Mouse (Mus musculus) hindbrain, embryonic 13.5 days (tissue): ENCODE data around the gene Ctso. TPM values are rescaled to one million over a fixed set of nuclear protein-coding genes. Genes with fewer than 3 reads are reported as not detected.

Experiments used
- ATAC-seq: fragments of 200-750 bp; cut with Nextera tagmentation; 2 replicates; pipeline ENCODE4 v1.8.0; 2017; ENCODE audit warnings: moderate TSS enrichment; ENCODE audit not compliant: low FRiP score
- H3K27ac ChIP-seq: fragments of 300-500 bp; sonication (generic); 2 replicates; pipeline ENCODE4 v1.5.1; 2015; ENCODE audit warnings: inconsistent platforms, mild to moderate bottlenecking, moderate library complexity
- H3K27me3 ChIP-seq: fragments of 300-500 bp; sonication (generic); 2 replicates; pipeline ENCODE4 v1.6.1; 2015; ENCODE audit warnings: mild to moderate bottlenecking, inconsistent platforms
- H3K36me3 ChIP-seq: fragments of 300-500 bp; sonication (generic); 2 replicates; pipeline ENCODE4 v1.6.1; 2015; ENCODE audit warnings: mild to moderate bottlenecking, inconsistent platforms
- H3K4me1 ChIP-seq: fragments of 300-500 bp; sonication (generic); replicated peaks from 2 replicates; pipeline ENCODE4 v1.6.1; 2015; ENCODE audit warnings: inconsistent platforms
- H3K4me2 ChIP-seq: fragments of 300-500 bp; sonication (generic); 2 replicates; pipeline ENCODE4 v1.6.1; 2015; ENCODE audit warnings: inconsistent platforms, mild to moderate bottlenecking, moderate library complexity
- H3K4me3 ChIP-seq: fragments of 300-500 bp; sonication (generic); 2 replicates; pipeline ENCODE4 v1.5.1; 2015; ENCODE audit warnings: mild to moderate bottlenecking, inconsistent platforms
- H3K9ac ChIP-seq: fragments of 300-500 bp; sonication (generic); 2 replicates; pipeline ENCODE4 v1.6.1; 2015; ENCODE audit warnings: mild to moderate bottlenecking, inconsistent platforms
- H3K9me3 ChIP-seq: fragments of 300-500 bp; sonication (generic); 2 replicates; pipeline ENCODE4 v1.6.1; 2016; ENCODE audit warnings: inconsistent platforms
- WGBS: fragments of 180-500 bp; shearing (Covaris S2); methylation state at CpG from one replicate; pipeline ENCODE4 v1.1.7; 2015; 5-methylcytosine and 5-hydroxymethylcytosine counted together
- polyA plus RNA-seq: library from polyadenylated mRNA; unstranded; fragments of >200 nt; fragmentation: Nextera tagmentation; extraction: Ambion mirVana; gene quantifications from 2 replicates; pipeline ENCODE4 v1.2.1, GENCODE M21; 2015

The Ctso gene
- polyA plus RNA-seq, 1 experiment from 2014 or later = 10.6 TPM

DNA sequence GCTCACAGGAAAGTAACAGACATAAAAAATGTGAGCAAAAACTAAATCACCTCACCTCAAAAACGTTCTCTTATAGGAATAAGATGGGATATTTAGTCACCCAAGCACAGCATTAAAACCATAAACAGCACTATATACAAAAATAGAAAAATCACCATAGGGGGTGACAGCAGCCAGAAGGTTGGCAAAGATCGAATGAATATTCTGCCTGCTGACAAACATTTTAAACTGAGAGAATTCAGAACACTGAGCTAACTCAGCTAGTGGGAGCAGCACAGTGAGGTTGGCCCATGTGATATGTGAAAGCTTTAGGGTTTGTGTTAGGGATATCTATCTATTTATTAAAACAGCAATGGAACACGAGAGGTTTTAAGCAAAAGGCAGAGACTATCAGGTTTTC, 32.2 kb downstream of the Ctso start:
- Histone ChIP-seq H3K4me2 (no peak overlapping the region), H3K36me3 (no peaks in the 10 kb centered on the region), H3K27ac (no peak overlapping the region), H3K4me1 (no peaks in the 10 kb centered on the region), H3K27me3 (no peaks in the 10 kb centered on the region), H3K9ac (no peak overlapping the region), H3K4me3 (no peak overlapping the region), H3K9me3 (no peaks in the 10 kb centered on the region)
- 76% methylated on average over 3 of the region's 3 CpGs for WGBS
- no peak for ATAC-seq

DNA sequence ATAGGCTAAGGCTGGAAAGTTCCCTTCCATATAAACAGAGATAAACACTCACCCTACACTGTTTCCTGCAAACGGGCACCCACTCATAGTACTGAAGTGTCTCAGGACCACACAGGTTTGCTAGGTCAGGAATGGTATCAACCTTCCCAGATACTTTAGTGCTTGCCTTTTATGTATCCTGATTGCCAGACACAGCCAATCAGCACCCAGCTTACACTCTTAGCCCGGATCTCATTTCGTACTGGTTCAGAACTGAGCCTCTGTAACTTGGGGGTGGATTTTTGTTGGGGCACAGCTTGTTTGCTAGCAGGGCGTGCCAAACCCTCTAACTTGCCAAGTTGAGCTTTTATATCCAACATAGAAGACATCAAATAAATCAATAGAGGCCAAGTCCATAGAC, 43.2 kb downstream of the Ctso start:
- WGBS = 87% methylated on average over 4 of the region's 4 CpGs
- no peaks in the 10 kb centered on the region for H3K27me3 ChIP-seq
- ATAC-seq = no peak
- no peak overlapping the region for H3K4me3 ChIP-seq
- H3K27ac ChIP-seq = no peak overlapping the region
- no peak overlapping the region for H3K9ac ChIP-seq
- no peaks in the 10 kb centered on the region for H3K4me1 ChIP-seq
- no peaks in the 10 kb centered on the region for H3K9me3 ChIP-seq
- H3K36me3 ChIP-seq = no peaks in the 10 kb centered on the region
- no peak overlapping the region for H3K4me2 ChIP-seq

DNA sequence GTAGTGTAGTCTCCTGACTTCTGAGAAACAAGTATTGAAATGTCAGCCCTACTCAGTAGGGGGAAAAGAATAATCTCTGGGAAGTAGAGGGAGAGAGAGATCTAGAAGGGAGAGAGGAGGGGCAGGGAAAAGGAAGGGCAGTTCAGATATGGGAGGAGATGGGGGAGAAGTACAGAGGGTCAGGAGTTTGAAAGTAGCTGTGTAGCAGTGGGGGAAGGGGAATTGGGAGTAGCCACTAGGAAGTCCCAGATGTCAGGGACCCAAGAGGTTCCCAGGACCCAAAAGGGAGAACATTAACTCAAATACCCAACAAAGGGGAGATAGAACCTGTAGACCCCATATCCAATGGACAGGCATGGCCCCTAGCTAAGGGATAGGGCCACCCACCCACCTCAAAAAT, 43.7 kb downstream of the Ctso start, which contains the start of gene Tdo2:
Tdo2 (minus strand) TSS at position 101 of the 400 bp plus-strand sequence.
- no peak within 1 kb of the TSS for H3K9ac ChIP-seq
- no peak within 1 kb of the TSS for H3K4me3 ChIP-seq

DNA sequence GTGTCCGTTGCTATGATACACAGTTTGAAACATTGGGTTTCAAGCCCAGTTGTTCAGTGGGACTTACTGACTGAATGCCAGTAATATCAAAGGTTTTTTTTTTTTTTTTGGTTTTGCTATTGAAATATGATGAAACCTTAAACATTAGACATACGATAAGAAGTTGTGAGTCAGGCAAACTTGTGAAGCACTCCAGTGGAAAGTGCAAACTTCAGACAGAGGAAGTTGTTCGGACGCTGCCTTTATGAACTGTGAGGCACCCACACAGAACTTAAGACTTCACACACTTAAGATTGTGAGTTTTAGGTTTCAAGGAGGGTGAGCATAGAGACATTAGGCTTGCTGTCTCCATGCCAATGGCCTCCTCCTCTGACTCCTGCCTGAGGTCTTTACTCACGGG, 49.2 kb downstream of the Ctso start:
- WGBS = 95% methylated on average over 5 of the region's 5 CpGs
- no peak overlapping the region for H3K4me2 ChIP-seq
- H3K36me3 ChIP-seq = no peaks in the 10 kb centered on the region
- H3K9ac ChIP-seq = no peak overlapping the region
- no peak overlapping the region for H3K27ac ChIP-seq
- no peaks in the 10 kb centered on the region for H3K27me3 ChIP-seq
- H3K4me1 ChIP-seq = peaks cover 3% of the 10 kb centered on the region; the same call in 1 of the 2 replicates
- H3K9me3 ChIP-seq = no peaks in the 10 kb centered on the region
- no peak for ATAC-seq
- H3K4me3 ChIP-seq = no peak overlapping the region

More for the DNA sequence above, 43.7 kb downstream of the Ctso start, which contains the start of gene Tdo2:
- H3K4me2 ChIP-seq = no peak within 1 kb of the TSS
- H3K27me3 ChIP-seq = no peaks in the 10 kb centered on the region
- H3K27ac ChIP-seq = no peak within 1 kb of the TSS
- H3K9me3 ChIP-seq = no peaks in the 10 kb centered on the region
- no peaks in the 10 kb centered on the region for H3K36me3 ChIP-seq
- H3K4me1 ChIP-seq = no peaks in the 10 kb centered on the region
- ATAC-seq = no peak

DNA sequence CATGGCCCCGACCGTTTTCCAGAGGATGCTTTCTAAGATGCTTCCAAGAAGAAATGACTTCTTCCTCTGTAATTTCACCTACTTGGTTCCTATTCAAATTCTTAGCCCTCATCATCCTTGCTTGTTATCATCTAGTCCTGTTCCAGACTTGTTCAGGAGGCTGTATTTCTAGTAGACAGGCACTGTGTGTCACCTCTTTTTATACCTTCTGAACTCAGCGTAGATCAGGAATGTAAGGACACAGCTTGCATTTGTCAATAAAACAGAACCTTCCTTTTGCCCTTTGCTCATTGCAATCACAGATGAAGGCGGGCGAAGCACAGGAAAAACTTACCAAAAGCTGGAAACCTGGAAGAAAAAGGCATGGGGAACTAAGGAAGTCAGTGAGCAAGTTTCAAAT, 49.6 kb downstream of the Ctso start, which contains the start of gene Asic5:
Asic5 (plus strand) TSS at position 301 of the 400 bp plus-strand sequence.
- no peak within 1 kb of the TSS for H3K9ac ChIP-seq
- 94% methylated on average over 5 of the region's 5 CpGs for WGBS
- no peak within 1 kb of the TSS for H3K4me2 ChIP-seq
- no peaks in the 10 kb centered on the region for H3K9me3 ChIP-seq
- no peaks in the 10 kb centered on the region for H3K27me3 ChIP-seq
- H3K36me3 ChIP-seq = no peaks in the 10 kb centered on the region
- H3K4me1 ChIP-seq = peaks cover 3% of the 10 kb centered on the region; the same call in 1 of the 2 replicates
- no peak for ATAC-seq
- H3K4me3 ChIP-seq = no peak within 1 kb of the TSS
- no peak within 1 kb of the TSS for H3K27ac ChIP-seq

DNA sequence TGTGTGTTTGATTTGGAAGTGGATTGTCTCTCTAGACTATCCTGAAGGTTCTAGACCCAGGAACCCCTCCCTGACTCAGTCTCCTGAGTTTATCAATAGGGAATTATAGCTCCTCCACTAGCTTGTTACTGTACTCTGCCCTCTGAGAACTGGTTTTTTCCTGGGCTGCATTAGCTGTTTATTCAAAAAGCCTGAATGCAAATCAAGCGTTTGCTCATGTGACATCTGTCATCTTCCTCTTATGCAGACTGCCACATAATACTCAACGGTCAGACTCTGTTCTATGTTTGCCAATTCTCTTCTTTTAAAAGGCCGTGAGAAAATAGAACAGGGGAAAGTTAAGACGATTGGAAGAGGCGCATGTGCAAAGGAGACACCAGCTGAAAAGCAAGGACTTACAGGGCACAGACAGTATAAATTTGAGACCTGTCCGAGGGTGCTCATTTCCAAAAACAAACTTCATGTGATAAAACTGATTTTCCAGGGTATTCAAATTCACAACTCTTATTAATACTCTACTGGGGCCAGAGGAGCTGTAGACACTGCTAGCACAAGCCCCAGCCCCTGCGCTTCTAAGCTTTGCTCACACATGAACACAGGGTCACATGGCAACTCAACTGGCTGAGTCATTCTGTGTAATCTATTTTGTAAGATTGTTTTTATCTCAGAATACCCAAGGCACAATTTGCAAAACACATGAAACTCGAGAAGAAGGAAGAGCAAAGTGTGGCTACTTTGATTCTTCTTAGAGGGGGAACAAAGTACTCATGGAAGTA, 50.9 kb downstream of the Ctso start:
- no peak overlapping the region for H3K27ac ChIP-seq
- H3K4me2 ChIP-seq = no peak overlapping the region
- ATAC-seq = no peak
- H3K9ac ChIP-seq = no peak overlapping the region
- 84% methylated on average over 8 of the region's 8 CpGs for WGBS
- H3K27me3 ChIP-seq = no peaks in the 10 kb centered on the region
- no peaks in the 10 kb centered on the region for H3K36me3 ChIP-seq
- no peak overlapping the region for H3K4me3 ChIP-seq
- peaks cover 3% of the 10 kb centered on the region; the same call in 1 of the 2 replicates for H3K4me1 ChIP-seq
- no peaks in the 10 kb centered on the region for H3K9me3 ChIP-seq

DNA sequence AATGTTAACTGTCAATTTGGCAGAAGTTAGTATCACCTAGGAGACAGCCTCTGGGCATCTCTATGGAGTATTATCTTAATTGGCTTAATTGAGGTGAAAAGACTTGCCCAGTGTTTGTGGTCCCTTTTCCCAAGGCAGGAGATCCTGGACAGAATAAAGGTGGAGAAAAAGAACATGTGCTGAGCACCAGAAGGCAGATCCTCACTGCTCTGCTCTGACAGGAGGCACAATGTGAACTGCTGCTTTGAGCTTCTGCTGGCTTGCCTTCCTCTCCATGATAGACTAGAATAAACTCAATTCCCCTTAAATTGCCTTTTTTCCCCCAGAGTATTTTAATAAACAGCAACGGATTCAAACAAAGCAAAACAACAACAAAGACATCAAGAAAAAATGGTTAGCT, 52.7 kb downstream of the Ctso start:
- no peak overlapping the region for H3K27ac ChIP-seq
- no peaks in the 10 kb centered on the region for H3K36me3 ChIP-seq
- H3K4me1 ChIP-seq = peaks cover 3% of the 10 kb centered on the region; the same call in 1 of the 2 replicates
- WGBS = 67% methylated on average over 1 of the region's 1 CpGs
- no peaks in the 10 kb centered on the region for H3K9me3 ChIP-seq
- no peak for ATAC-seq
- no peak overlapping the region for H3K9ac ChIP-seq
- H3K4me3 ChIP-seq = no peak overlapping the region
- no peaks in the 10 kb centered on the region for H3K27me3 ChIP-seq
- no peak overlapping the region for H3K4me2 ChIP-seq

DNA sequence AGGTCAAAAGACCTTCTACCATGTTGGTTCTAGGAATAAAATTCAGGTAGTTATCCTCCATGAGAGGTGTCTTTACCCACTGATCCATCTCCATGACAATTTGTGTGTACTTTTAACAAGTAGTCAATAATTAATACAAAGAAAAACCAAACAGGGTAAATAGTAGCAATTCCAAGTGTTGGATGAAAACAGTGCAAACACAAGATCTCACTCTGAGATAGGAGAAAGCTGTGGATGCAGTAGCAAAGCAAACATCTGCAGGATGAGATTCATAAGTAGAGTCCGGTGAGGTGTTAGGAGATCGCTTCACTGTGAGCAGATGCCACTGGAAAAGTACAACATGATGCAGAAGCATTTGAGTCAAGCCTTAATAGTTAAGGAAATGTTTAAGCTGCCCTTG, 53.7 kb downstream of the Ctso start:
- 95% methylated on average over 2 of the region's 2 CpGs for WGBS
- Histone ChIP-seq H3K4me1 (peaks cover 3% of the 10 kb centered on the region; the same call in 1 of the 2 replicates), H3K4me3 (no peak overlapping the region)

DNA sequence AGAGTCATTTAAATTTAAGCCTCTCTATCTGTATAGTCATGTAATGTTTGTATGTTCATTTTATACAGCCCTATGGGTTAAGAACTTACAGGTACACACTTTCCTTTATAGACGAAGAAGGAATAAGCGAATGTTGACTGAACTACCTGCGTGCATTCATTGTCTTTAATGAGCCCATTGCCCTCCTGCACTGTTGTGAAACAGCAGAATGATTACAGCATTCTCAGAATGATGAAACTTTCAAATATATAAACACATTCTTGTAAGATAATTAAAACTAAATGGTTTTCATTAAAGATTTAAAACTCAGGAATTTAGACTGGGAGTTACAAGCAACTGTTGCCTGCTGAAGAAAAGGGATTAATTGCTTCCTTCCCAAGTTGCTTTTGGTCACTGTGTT, 55.2 kb downstream of the Ctso start:
- Histone ChIP-seq H3K4me3 (no peak overlapping the region), H3K4me1 (peaks cover 3% of the 10 kb centered on the region; the same call in 1 of the 2 replicates), H3K9me3 (no peaks in the 10 kb centered on the region), H3K9ac (no peak overlapping the region), H3K4me2 (no peak overlapping the region), H3K36me3 (no peaks in the 10 kb centered on the region), H3K27me3 (no peaks in the 10 kb centered on the region), H3K27ac (no peak overlapping the region)
- WGBS = 96% methylated on average over 3 of the region's 3 CpGs
- no peak for ATAC-seq

More for the DNA sequence above, 53.7 kb downstream of the Ctso start:
- no peaks in the 10 kb centered on the region for H3K36me3 ChIP-seq
- H3K27me3 ChIP-seq = no peaks in the 10 kb centered on the region
- no peak overlapping the region for H3K27ac ChIP-seq
- no peak for ATAC-seq
- no peaks in the 10 kb centered on the region for H3K9me3 ChIP-seq
- H3K9ac ChIP-seq = no peak overlapping the region
- no peak overlapping the region for H3K4me2 ChIP-seq

DNA sequence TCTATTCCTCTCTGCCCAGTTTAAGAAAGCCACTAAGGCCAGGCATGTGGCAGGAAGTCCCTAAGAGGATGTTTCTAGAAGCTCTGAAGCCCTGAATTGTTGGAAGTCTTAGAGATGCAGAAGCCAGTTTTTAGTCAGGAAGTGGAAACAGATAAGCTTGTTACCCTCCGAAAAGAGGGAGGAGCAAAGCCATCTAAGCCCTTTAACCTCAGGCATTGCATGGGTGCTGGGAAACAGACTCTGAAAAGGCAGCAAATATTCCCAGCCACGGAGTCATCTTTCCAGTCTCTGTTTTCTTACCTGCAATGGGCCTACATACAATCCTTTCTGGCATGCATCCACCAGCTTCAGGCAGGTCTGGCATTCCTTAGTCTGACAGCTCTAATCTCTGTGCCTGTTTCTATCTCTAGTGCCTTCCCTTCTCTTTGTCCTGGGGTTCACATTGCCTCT, 57.3 kb downstream of the Ctso start:
- 62% methylated on average over 2 of the region's 2 CpGs for WGBS
- no peak for ATAC-seq

DNA sequence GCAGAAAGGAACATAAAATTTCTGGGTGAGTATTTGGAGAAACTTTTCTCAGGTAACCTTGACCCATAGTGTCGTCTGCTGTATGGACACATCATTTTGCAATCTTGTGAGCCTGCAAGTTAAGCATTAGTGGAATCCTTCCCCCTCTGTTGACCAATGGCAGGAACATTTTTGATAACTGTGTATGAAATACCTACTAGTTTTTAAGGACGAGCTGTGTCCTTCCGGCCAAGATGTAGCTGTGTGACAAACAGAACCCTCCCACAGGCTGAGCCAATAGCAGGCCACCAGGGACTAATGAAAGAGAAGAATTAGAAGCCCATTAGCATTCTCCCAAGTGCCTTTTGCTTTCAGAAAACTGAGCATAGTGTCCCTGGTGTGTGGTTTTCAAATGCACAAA, 58.1 kb downstream of the Ctso start:
- Histone ChIP-seq H3K27me3 (no peaks in the 10 kb centered on the region), H3K9ac (no peak overlapping the region), H3K27ac (no peak overlapping the region), H3K4me3 (no peak overlapping the region), H3K4me1 (no peaks in the 10 kb centered on the region), H3K36me3 (no peaks in the 10 kb centered on the region), H3K9me3 (no peaks in the 10 kb centered on the region), H3K4me2 (no peak overlapping the region)
- ATAC-seq = no peak
- 62% methylated on average over 3 of the region's 3 CpGs for WGBS

More for the DNA sequence above, 57.3 kb downstream of the Ctso start:
- Histone ChIP-seq H3K27me3 (no peaks in the 10 kb centered on the region), H3K4me1 (peaks cover 3% of the 10 kb centered on the region; the same call in 1 of the 2 replicates), H3K27ac (no peak overlapping the region), H3K4me3 (no peak overlapping the region), H3K9me3 (no peaks in the 10 kb centered on the region), H3K9ac (no peak overlapping the region), H3K4me2 (no peak overlapping the region), H3K36me3 (no peaks in the 10 kb centered on the region)

DNA sequence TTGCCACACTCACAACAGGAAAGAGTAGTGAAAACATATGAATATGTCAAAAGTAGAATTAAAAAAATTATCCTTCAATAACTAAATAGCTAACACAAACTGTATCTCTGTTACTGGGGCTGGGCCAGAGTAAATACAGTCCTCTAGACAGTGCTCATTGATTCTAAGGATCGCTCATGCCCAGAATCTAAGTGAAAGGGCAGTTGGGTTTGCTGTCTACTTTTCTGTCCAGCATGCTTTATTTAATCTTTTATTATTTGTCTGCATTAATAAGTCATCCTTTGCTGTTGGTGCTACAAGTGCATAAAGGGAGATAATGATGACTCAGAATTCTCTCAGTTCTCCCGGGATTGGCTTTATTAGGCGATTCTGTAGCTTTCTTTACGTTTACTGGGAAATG, 63.0 kb downstream of the Ctso start:
- Histone ChIP-seq H3K4me1 (no peaks in the 10 kb centered on the region), H3K36me3 (no peaks in the 10 kb centered on the region), H3K27ac (no peak overlapping the region), H3K4me3 (no peak overlapping the region), H3K27me3 (no peaks in the 10 kb centered on the region), H3K4me2 (no peak overlapping the region), H3K9ac (no peak overlapping the region), H3K9me3 (no peaks in the 10 kb centered on the region)
- 39% methylated on average over 4 of the region's 4 CpGs for WGBS
- ATAC-seq = no peak

DNA sequence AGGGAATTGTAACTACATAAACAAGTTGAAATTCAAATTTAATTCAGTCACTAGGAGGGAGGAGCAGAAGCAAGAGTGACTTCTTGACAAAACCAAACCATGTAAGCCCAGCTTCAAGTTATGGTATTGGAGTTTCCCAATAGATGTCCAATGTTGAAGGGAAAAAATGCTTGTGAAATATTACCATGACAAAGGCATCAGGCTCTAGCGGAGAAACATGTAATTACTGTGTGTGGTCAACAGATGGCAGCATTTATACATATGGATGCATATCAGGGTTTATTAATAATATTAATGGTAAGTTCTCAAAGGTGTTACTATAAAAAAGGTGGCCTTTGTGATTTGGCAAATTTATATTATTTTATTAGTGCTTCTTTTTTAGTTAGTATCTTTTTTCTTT, 63.6 kb downstream of the Ctso start:
- H3K27me3 ChIP-seq = no peaks in the 10 kb centered on the region
- no peak overlapping the region for H3K9ac ChIP-seq
- 0% methylated on average over 1 of the region's 1 CpGs for WGBS
- peak; percentile 36; the same call in 1 of the 2 replicates for ATAC-seq
- no peaks in the 10 kb centered on the region for H3K9me3 ChIP-seq
- no peak overlapping the region for H3K4me2 ChIP-seq
- no peaks in the 10 kb centered on the region for H3K36me3 ChIP-seq
- H3K4me3 ChIP-seq = no peak overlapping the region
- H3K4me1 ChIP-seq = no peaks in the 10 kb centered on the region
- no peak overlapping the region for H3K27ac ChIP-seq
